Mouse (Mus musculus) embryonic fibroblast, embryonic 13.5 days (primary cell): ENCODE results near the gene Frmpd1.

ENCODE experiments used
- CTCF ChIP-seq: IDR thresholded peaks from 2 replicates; pipeline ENCODE4 v1.5.1; 2011; ENCODE audit warnings: mild to moderate bottlenecking, control low read depth, low read length, moderate library complexity, borderline replicate concordance; ENCODE audit not compliant: insufficient read depth
- POLR2A ChIP-seq: IDR thresholded peaks from 2 replicates; pipeline ENCODE4 v1.6.1; 2011; ENCODE audit warnings: low read depth, mild to moderate bottlenecking, control low read depth, low read length, moderate library complexity

DNA sequence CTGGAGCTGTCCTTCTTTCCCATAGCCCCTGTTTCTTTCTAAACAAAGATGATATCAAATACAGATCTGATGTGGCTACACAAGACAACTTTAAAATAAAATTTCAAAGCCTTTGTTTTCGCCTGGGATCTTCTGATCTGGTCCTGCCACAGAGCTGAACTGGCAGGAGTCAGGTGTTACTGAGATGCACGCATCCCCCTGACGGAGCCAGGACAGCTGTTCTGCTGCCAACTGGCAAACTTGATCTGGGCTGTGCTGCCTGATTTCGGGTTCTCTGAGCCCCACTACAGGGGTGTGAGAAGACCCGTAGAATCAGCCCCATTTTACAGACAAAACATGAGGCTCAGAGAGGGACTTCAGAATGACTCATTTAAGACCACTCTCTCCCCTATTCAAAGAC lies 45.6 kb downstream of the Frmpd1 start:
- TF ChIP-seq CTCF (no peak), POLR2A (no peak)
